Mouse (Mus musculus): Measurements from ENCODE around the gene Matn3. TPM values are rescaled to one million over a fixed set of nuclear protein-coding genes. Genes with fewer than 3 reads are reported as not detected.

Matn3 gene
- polyA plus RNA-seq, 1 experiment from 2014 or later = not detected

DNA sequence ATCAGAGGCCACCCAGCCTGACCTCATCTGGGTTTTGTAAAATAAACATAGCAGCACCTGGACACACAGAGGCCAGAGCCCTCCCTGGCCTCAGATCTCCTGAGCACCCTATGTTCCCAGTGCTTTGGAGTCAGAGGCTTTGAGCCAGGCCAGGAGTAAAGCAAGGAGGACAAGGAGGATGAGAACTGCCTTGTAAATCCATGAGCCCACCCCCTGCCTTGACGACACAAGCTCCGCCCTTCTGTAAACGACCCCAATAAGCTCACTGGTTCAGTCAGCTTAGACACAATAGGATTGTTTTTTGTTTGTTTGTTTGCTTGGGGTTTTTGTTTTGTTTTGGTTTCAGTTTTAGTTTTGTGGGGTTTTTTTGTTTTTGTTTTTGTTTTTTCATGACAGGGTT lies 45.2 kb upstream of the Matn3 start:
- ATAC-seq = 0 out of 2 replicates have a peak, but pooled peaks have one; percentile 17
- no peak overlapping the region for H3K4me2 ChIP-seq (ENCODE audit: low read depth, low read length)
- no peak overlapping the region for H3K9ac ChIP-seq (replicated peaks)
- TF ChIP-seq CTCF (IDR thresholded peaks at IDR 0.05; ENCODE audit: low read depth) (no peak), EP300 (IDR thresholded peaks at IDR 0.05; ENCODE audit: low read depth) (no peak)
- no peaks in the 10 kb centered on the region for H3K4me1 ChIP-seq (ENCODE audit: insufficient read depth)
- no peak overlapping the region for H3K27ac ChIP-seq (ENCODE audit: low read depth)
- no peak overlapping the region for H3K4me3 ChIP-seq (ENCODE audit: low read depth, low read length)
- no peak for DNase-seq
- H3K9me3 ChIP-seq (ENCODE audit: low read length) = no peaks in the 10 kb centered on the region
- H3K36me3 ChIP-seq (replicated peaks; ENCODE audit: insufficient read depth, low read length) = no peaks in the 10 kb centered on the region
- 49% methylated on average over 3 of the region's 3 CpGs for WGBS (ENCODE audit: insufficient replicate concordance)
- no peaks in the 10 kb centered on the region for H3K27me3 ChIP-seq (ENCODE audit: insufficient read depth, low read length)

DNA sequence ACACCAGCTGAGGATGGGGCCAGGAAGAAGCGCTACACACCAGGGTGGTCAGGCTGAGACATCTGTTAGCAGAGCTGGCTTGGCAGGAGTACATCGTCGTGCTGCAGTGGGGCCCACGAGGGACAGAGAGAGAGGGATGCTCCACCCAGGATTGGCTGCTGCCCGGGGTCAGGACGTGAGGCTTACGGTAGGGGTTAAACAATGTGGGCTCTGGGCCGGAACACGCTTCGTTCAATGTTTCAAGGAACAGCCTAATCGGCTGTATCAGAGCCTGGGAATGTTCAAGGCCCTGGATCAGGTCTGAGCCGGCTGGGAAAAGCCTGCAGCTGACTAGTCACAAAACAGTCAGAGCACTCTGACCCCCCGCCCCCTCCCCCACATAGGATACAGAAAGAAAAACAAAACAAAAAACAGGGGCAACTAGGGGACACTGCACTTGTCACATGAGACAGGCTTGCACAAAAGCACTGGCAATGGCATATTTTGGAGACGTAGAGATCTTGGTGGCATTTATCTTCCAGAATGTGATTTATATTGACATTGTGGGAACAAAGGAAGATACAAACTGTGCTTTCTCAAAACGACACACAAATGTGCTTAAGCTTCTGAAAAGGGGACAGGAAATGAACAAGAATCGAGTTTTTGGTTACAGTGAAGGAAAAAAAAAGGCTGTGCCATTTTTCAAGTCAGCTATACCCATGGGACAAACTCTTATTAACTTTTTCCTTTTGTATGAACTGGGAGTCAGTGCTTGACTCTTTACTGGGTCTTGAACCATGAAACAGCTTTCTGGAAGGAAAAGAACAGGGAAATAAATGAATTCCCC lies 34.7 kb upstream of the Matn3 start:
- peak overlapping the region; percentile 64 for H3K27ac ChIP-seq (ENCODE audit: low read depth)
- H3K27me3 ChIP-seq (ENCODE audit: insufficient read depth, low read length) = no peaks in the 10 kb centered on the region
- no peak overlapping the region for H3K4me2 ChIP-seq (ENCODE audit: low read depth, low read length)
- no peaks in the 10 kb centered on the region for H3K9me3 ChIP-seq (ENCODE audit: low read length)
- peak; percentile 76 for ATAC-seq
- 27% methylated on average over 16 of the region's 16 CpGs for WGBS (ENCODE audit: insufficient replicate concordance)
- H3K9ac ChIP-seq (replicated peaks) = no peak overlapping the region
- H3K4me3 ChIP-seq (ENCODE audit: low read depth, low read length) = no peak overlapping the region
- peaks cover 6% of the 10 kb centered on the region for H3K4me1 ChIP-seq (ENCODE audit: insufficient read depth)
- DNase-seq = peak; percentile 28
- TF ChIP-seq EP300 (IDR thresholded peaks at IDR 0.05; ENCODE audit: low read depth) (peak; percentile 34; the same call in 1 of the 2 replicates), CTCF (IDR thresholded peaks at IDR 0.05; ENCODE audit: low read depth) (no peak)
- no peaks in the 10 kb centered on the region for H3K36me3 ChIP-seq (replicated peaks; ENCODE audit: insufficient read depth, low read length)

- no peak for TF ChIP-seq CTCF (IDR thresholded peaks at IDR 0.05; ENCODE audit: low read depth)
- TF ChIP-seq EP300 (IDR thresholded peaks at IDR 0.05; ENCODE audit: low read depth) = no peak
- no peak overlapping the region for H3K9ac ChIP-seq (replicated peaks)
- 80% methylated on average over 9 of the region's 9 CpGs for WGBS (ENCODE audit: insufficient replicate concordance)
- H3K27me3 ChIP-seq (ENCODE audit: insufficient read depth, low read length) = no peaks in the 10 kb centered on the region
- DNase-seq = no peak
- H3K4me3 ChIP-seq (ENCODE audit: low read depth, low read length) = no peak overlapping the region
- peak overlapping the region; percentile 64 for H3K27ac ChIP-seq (ENCODE audit: low read depth)
- peaks cover 6% of the 10 kb centered on the region for H3K4me1 ChIP-seq (ENCODE audit: insufficient read depth)
- ATAC-seq = no peak
- H3K36me3 ChIP-seq (replicated peaks; ENCODE audit: insufficient read depth, low read length) = no peaks in the 10 kb centered on the region
- H3K4me2 ChIP-seq (ENCODE audit: low read depth, low read length) = no peak overlapping the region
- H3K9me3 ChIP-seq (ENCODE audit: low read length) = no peaks in the 10 kb centered on the region
These were observed 33.9 kb upstream of the Matn3 start for GRCm38 (mm10) chr12:8913701-8914340.

DNA sequence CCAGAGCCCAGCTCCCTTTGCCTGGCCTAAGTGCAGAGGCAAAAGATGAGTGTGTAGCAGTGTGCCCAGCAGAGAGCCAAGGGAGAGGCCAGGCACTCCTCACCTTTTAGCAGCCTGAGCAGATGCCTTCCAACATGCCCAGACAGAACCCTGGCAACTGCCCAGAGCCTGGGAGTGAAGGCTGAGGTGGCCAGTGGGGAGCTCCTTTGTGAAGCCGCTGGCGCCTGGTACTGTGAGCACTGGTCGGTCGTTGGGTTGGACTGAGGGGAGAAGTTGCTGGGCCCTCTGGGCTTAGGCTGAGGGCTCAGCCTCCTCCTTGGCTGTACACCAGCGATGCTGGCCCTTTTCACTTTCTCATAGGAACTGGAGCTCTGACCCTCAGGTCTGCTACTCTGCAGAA lies 31.4 kb upstream of the Matn3 start:
- Histone ChIP-seq H3K27me3 (ENCODE audit: insufficient read depth, low read length) (no peaks in the 10 kb centered on the region), H3K4me2 (ENCODE audit: low read depth, low read length) (no peak overlapping the region), H3K4me3 (ENCODE audit: low read depth, low read length) (no peak overlapping the region), H3K9ac (replicated peaks) (no peak overlapping the region), H3K9me3 (ENCODE audit: low read length) (no peaks in the 10 kb centered on the region), H3K27ac (ENCODE audit: low read depth) (no peak overlapping the region), H3K36me3 (replicated peaks; ENCODE audit: insufficient read depth, low read length) (no peaks in the 10 kb centered on the region), H3K4me1 (ENCODE audit: insufficient read depth) (peaks cover 9% of the 10 kb centered on the region)
- TF ChIP-seq CTCF (IDR thresholded peaks at IDR 0.05; ENCODE audit: low read depth) (no peak), EP300 (IDR thresholded peaks at IDR 0.05; ENCODE audit: low read depth) (no peak)
- ATAC-seq (no peak), DNase-seq (no peak)
- WGBS (ENCODE audit: insufficient replicate concordance) = 66% methylated on average over 5 of the region's 5 CpGs

DNA sequence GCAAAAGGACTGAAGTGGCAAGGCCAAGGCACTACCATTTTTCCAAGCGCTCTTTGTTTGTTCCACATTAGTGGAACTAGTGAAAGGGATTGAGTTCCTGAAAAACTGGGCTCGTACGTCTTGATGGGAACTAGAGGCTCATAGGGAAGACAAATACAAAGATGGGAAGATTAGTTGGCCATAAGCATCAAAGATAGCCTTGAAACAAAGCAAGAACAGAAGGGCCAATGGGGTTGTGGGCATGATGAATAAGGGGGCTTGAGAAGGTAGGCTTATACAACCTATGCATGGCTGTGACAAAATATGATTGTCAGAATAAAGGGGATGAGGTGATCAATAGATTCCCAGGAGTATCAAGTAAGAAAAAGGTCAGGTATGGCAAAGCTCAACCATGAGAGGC lies 28.5 kb upstream of the Matn3 start:
- TF ChIP-seq CTCF (IDR thresholded peaks at IDR 0.05; ENCODE audit: low read depth) (no peak), EP300 (IDR thresholded peaks at IDR 0.05; ENCODE audit: low read depth) (no peak)
- H3K9me3 ChIP-seq (ENCODE audit: low read length) = no peaks in the 10 kb centered on the region
- H3K27ac ChIP-seq (ENCODE audit: low read depth) = no peak overlapping the region
- no peak overlapping the region for H3K4me3 ChIP-seq (ENCODE audit: low read depth, low read length)
- H3K27me3 ChIP-seq (ENCODE audit: insufficient read depth, low read length) = no peaks in the 10 kb centered on the region
- H3K4me2 ChIP-seq (ENCODE audit: low read depth, low read length) = no peak overlapping the region
- peaks cover 5% of the 10 kb centered on the region for H3K4me1 ChIP-seq (ENCODE audit: insufficient read depth)
- no peak for DNase-seq
- H3K36me3 ChIP-seq (replicated peaks; ENCODE audit: insufficient read depth, low read length) = no peaks in the 10 kb centered on the region; the same call in 1 of the 2 replicates
- 83% methylated on average over 3 of the region's 3 CpGs for WGBS (ENCODE audit: insufficient replicate concordance)
- ATAC-seq = no peak
- no peak overlapping the region for H3K9ac ChIP-seq (replicated peaks)

- no peak for DNase-seq
- Histone ChIP-seq H3K4me3 (ENCODE audit: low read depth, low read length) (peak overlapping the region; percentile 94), H3K4me1 (ENCODE audit: insufficient read depth) (peaks cover 11% of the 10 kb centered on the region), H3K4me2 (ENCODE audit: low read depth, low read length) (peak overlapping the region; percentile 77), H3K9me3 (ENCODE audit: low read length) (no peaks in the 10 kb centered on the region), H3K36me3 (replicated peaks; ENCODE audit: insufficient read depth, low read length) (peaks cover 3% of the 10 kb centered on the region), H3K27me3 (ENCODE audit: insufficient read depth, low read length) (no peaks in the 10 kb centered on the region), H3K27ac (ENCODE audit: low read depth) (peak overlapping the region; percentile 100), H3K9ac (replicated peaks) (peak overlapping the region; percentile 72)
- 36% methylated on average over 1 of the region's 1 CpGs for WGBS (ENCODE audit: insufficient replicate concordance)
- TF ChIP-seq CTCF (IDR thresholded peaks at IDR 0.05; ENCODE audit: low read depth) = no peak
- no peak for TF ChIP-seq EP300 (IDR thresholded peaks at IDR 0.05; ENCODE audit: low read depth)
- no peak for ATAC-seq
These were observed 26.7 kb upstream of the Matn3 start for GRCm38 (mm10) chr12:8920996-8921393.
